Mouse (Mus musculus): ENCODE measurements around the gene Dpf3. TPM values are rescaled to one million over a fixed set of nuclear protein-coding genes. Genes with fewer than 3 reads are reported as not detected.

Gene Dpf3
- polyA plus RNA-seq, 2 experiments = 3.0 to 4.9 TPM

DNA sequence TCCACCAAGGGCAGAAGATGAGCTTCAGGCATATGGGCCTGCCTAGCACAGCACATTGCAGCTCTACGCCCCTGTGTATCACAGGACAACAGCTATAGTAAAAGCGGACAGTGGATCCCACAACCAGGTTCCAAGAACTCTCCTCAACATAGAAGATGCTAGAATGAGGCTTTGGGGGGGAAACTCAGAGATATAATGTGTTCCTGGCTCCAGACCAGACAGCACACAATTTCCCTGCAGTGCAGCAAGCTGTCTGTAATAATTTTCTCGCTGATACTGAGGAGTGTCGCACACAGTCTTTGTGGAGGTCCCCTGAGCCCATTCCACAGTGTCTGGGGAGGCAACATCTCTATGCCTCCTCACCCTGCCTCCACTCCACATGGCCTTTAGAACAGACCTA lies 146.6 kb downstream of the Dpf3 start:
- ATAC-seq (ENCODE audit: low FRiP score, low read depth) = no peak
- DNase-seq (ENCODE audit: low spot score) = no peak
- Histone ChIP-seq H3K27me3 (ENCODE audit: control insufficient read depth, insufficient read depth, low read length) (no peaks in the 10 kb centered on the region), H3K9me3 (ENCODE audit: control insufficient read depth, low read length) (no peaks in the 10 kb centered on the region), H3K36me3 (ENCODE audit: control insufficient read depth, insufficient read depth, low read length) (no peaks in the 10 kb centered on the region), H3K9ac (ENCODE audit: low read depth, low read length, severe bottlenecking) (no peak overlapping the region), H3K4me1 (ENCODE audit: control insufficient read depth, insufficient read depth, low read length) (no peaks in the 10 kb centered on the region), H3K27ac (replicated peaks; ENCODE audit: low read depth, low read length) (no peak overlapping the region), H3K4me2 (replicated peaks; ENCODE audit: low read depth, low read length, severe bottlenecking) (no peak overlapping the region), H3K4me3 (replicated peaks; ENCODE audit: low read length) (no peak overlapping the region)
- no peak for TF ChIP-seq POLR2A (IDR thresholded peaks at IDR 0.05; ENCODE audit: borderline replicate concordance, extremely low read depth, insufficient read depth, insufficient read length)
- WGBS = 91% methylated on average over 4 of the region's 4 CpGs

GRCm38 (mm10) chr12:83338345-83338744 lies 149.2 kb downstream of the Dpf3 start:
- TF ChIP-seq POLR2A (IDR thresholded peaks at IDR 0.05; ENCODE audit: borderline replicate concordance, extremely low read depth, insufficient read depth, insufficient read length) = no peak
- WGBS = 76% methylated on average over 1 of the region's 1 CpGs
- Histone ChIP-seq H3K27ac (replicated peaks; ENCODE audit: low read depth, low read length) (no peak overlapping the region), H3K9me3 (ENCODE audit: control insufficient read depth, low read length) (no peaks in the 10 kb centered on the region), H3K4me2 (replicated peaks; ENCODE audit: low read depth, low read length, severe bottlenecking) (no peak overlapping the region), H3K4me3 (replicated peaks; ENCODE audit: low read length) (no peak overlapping the region), H3K9ac (ENCODE audit: low read depth, low read length, severe bottlenecking) (no peak overlapping the region), H3K27me3 (ENCODE audit: control insufficient read depth, insufficient read depth, low read length) (no peaks in the 10 kb centered on the region), H3K4me1 (ENCODE audit: control insufficient read depth, insufficient read depth, low read length) (no peaks in the 10 kb centered on the region), H3K36me3 (ENCODE audit: control insufficient read depth, insufficient read depth, low read length) (no peaks in the 10 kb centered on the region)
- ATAC-seq (ENCODE audit: low FRiP score, low read depth) = no peak
- DNase-seq (ENCODE audit: low spot score) = no peak

DNA sequence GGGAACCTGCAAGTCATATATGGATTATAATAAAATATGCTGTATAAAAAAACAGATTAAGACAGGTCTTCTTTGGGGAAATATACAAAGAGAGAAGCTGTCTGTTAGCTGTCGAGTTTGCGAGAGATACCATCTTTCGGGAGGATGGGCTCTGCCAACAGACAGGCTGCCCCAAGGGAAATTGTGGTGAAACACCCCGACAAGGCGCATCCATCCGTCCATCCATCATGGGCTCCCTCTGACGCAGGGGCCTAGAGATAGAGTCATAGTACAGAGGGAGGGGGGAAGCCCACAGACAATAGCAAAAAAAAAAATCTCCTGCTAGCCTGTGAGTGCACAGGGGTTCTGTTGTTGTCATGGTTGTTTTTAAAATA lies 149.8 kb downstream of the Dpf3 start:
- no peak for TF ChIP-seq POLR2A (IDR thresholded peaks at IDR 0.05; ENCODE audit: borderline replicate concordance, extremely low read depth, insufficient read depth, insufficient read length)
- Histone ChIP-seq H3K4me1 (ENCODE audit: control insufficient read depth, insufficient read depth, low read length) (no peaks in the 10 kb centered on the region), H3K36me3 (ENCODE audit: control insufficient read depth, insufficient read depth, low read length) (no peaks in the 10 kb centered on the region), H3K9ac (ENCODE audit: low read depth, low read length, severe bottlenecking) (no peak overlapping the region), H3K27ac (replicated peaks; ENCODE audit: low read depth, low read length) (no peak overlapping the region), H3K4me2 (replicated peaks; ENCODE audit: low read depth, low read length, severe bottlenecking) (no peak overlapping the region), H3K27me3 (ENCODE audit: control insufficient read depth, insufficient read depth, low read length) (no peaks in the 10 kb centered on the region), H3K4me3 (replicated peaks; ENCODE audit: low read length) (no peak overlapping the region), H3K9me3 (ENCODE audit: control insufficient read depth, low read length) (no peaks in the 10 kb centered on the region)
- no peak for DNase-seq (ENCODE audit: low spot score)
- ATAC-seq (ENCODE audit: low FRiP score, low read depth) = no peak
- WGBS = 51% methylated on average over 7 of the region's 7 CpGs

- no peak overlapping the region for H3K4me2 ChIP-seq (replicated peaks; ENCODE audit: low read depth, low read length, severe bottlenecking)
- TF ChIP-seq POLR2A (IDR thresholded peaks at IDR 0.05; ENCODE audit: borderline replicate concordance, extremely low read depth, insufficient read depth, insufficient read length) = no peak
- H3K27me3 ChIP-seq (ENCODE audit: control insufficient read depth, insufficient read depth, low read length) = no peaks in the 10 kb centered on the region
- no peaks in the 10 kb centered on the region for H3K4me1 ChIP-seq (ENCODE audit: control insufficient read depth, insufficient read depth, low read length)
- H3K9me3 ChIP-seq (ENCODE audit: control insufficient read depth, low read length) = no peaks in the 10 kb centered on the region
- H3K9ac ChIP-seq (ENCODE audit: low read depth, low read length, severe bottlenecking) = no peak overlapping the region
- H3K36me3 ChIP-seq (ENCODE audit: control insufficient read depth, insufficient read depth, low read length) = no peaks in the 10 kb centered on the region
- DNase-seq (ENCODE audit: low spot score) (peak; percentile 7), ATAC-seq (ENCODE audit: low FRiP score, low read depth) (no peak)
- no peak overlapping the region for H3K4me3 ChIP-seq (replicated peaks; ENCODE audit: low read length)
- no peak overlapping the region for H3K27ac ChIP-seq (replicated peaks; ENCODE audit: low read depth, low read length)
- WGBS = 11% methylated on average over 13 of the region's 13 CpGs
Measured at GRCm38 (mm10) chr12:83337077-83337775, 150.3 kb downstream of the Dpf3 start.

- Histone ChIP-seq H3K4me1 (ENCODE audit: control insufficient read depth, insufficient read depth, low read length) (peaks cover 8% of the 10 kb centered on the region), H3K4me3 (replicated peaks; ENCODE audit: low read length) (no peak overlapping the region), H3K27ac (replicated peaks; ENCODE audit: low read depth, low read length) (no peak overlapping the region), H3K9me3 (ENCODE audit: control insufficient read depth, low read length) (no peaks in the 10 kb centered on the region), H3K4me2 (replicated peaks; ENCODE audit: low read depth, low read length, severe bottlenecking) (no peak overlapping the region), H3K27me3 (ENCODE audit: control insufficient read depth, insufficient read depth, low read length) (no peaks in the 10 kb centered on the region), H3K36me3 (ENCODE audit: control insufficient read depth, insufficient read depth, low read length) (no peaks in the 10 kb centered on the region), H3K9ac (ENCODE audit: low read depth, low read length, severe bottlenecking) (no peak overlapping the region)
- 78% methylated on average over 7 of the region's 7 CpGs for WGBS
- DNase-seq (ENCODE audit: low spot score) = no peak
- TF ChIP-seq POLR2A (IDR thresholded peaks at IDR 0.05; ENCODE audit: borderline replicate concordance, extremely low read depth, insufficient read depth, insufficient read length) = no peak
- no peak for ATAC-seq (ENCODE audit: low FRiP score, low read depth)
Measured at GRCm38 (mm10) chr12:83330056-83330455, 157.5 kb downstream of the Dpf3 start.

All from limb, embryonic 14.5 days (tissue).